ENCODE assay signal across 28 mouse cellular contexts in the genomic region with DNA sequence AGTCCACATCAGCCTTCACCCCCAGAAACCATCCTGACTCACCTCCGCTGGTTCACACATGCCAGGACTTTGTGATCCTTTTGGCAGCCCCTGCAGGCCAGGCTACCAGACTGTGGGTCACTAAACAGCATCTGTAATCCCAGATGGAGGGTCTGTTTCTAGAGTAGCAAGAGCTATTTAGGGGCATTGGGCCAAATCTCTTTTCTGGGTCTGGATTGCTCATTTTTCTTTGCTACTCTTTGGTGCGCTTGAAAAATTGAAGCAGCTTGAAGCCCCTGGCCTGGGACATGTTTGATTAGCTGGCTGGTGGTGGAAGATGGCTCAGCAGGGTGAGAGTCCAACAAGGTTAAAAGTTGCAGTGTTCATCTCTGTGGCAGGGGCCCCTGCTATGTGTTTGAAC.
DNase-seq lines count a peak whose midpoint lies in the region; ATAC-seq and TF ChIP-seq lines count a peak whose summit lies in the region.
"Had no signal": no experiment of that assay in that cellular context is flagged by ENCODE, and none has a peak within 500 bp of the region (broad histone marks: within the 10 kb centered on the region; RNA-seq: fewer than 3 reads in every experiment).

No protein-coding gene starts in this region.

- 73% methylated on average over 2 of the region's 2 CpGs for WGBS in forebrain, postnatal 0 days
- WGBS in forebrain, embryonic 16.5 days: 75% methylated on average over 2 of the region's 2 CpGs
- 66% methylated on average over 2 of the region's 2 CpGs for WGBS in lung, embryonic 14.5 days
- 50% methylated on average over 2 of the region's 2 CpGs for WGBS in lung, postnatal 0 days

- no peaks in the 10 kb centered on the region for H3K9me3 ChIP-seq in forebrain, postnatal 0 days (ENCODE audit: low read length)
- H3K9me3 ChIP-seq in forebrain, embryonic 16.5 days (ENCODE audit: control insufficient read depth, low read length): no peaks in the 10 kb centered on the region
- H3K9me3 ChIP-seq in lung, embryonic 14.5 days (ENCODE audit: low read depth, low read length): no peaks in the 10 kb centered on the region
- H3K9me3 ChIP-seq in lung, postnatal 0 days (ENCODE audit: low read length): no peaks in the 10 kb centered on the region
- H3K9me3 ChIP-seq: embryonic facial prominence, embryonic 10.5 days; embryonic facial prominence, embryonic 13.5 days; forebrain, embryonic 12.5 days; forebrain, embryonic 15.5 days; heart, embryonic 12.5 days; heart, embryonic 15.5 days; intestine, embryonic 15.5 days had no signal

- ATAC-seq in forebrain, postnatal 0 days: 0 out of 2 replicates have a peak, but pooled peaks have one; percentile 27
- ATAC-seq in forebrain, embryonic 16.5 days: no peak
- no peak for ATAC-seq in lung, embryonic 14.5 days (ENCODE audit: insufficient read depth)
- no peak for ATAC-seq in lung, postnatal 0 days
- ATAC-seq: CD4-positive, CD25-positive, alpha-beta regulatory T cell, adult 4 months; forebrain, embryonic 15.5 days; hindbrain, embryonic 16.5 days; intestine, embryonic 15.5 days had no signal

- no peak overlapping the region for H3K9ac ChIP-seq in forebrain, postnatal 0 days
- no peak overlapping the region for H3K9ac ChIP-seq in forebrain, embryonic 16.5 days (replicated peaks; ENCODE audit: low read depth, low read length)
- no peak overlapping the region for H3K9ac ChIP-seq in lung, embryonic 14.5 days
- no peak overlapping the region for H3K9ac ChIP-seq in lung, postnatal 0 days (replicated peaks; ENCODE audit: low read depth)
- H3K9ac ChIP-seq: embryonic facial prominence, embryonic 13.5 days; forebrain, embryonic 12.5 days; forebrain, embryonic 15.5 days; heart, embryonic 12.5 days; heart, embryonic 15.5 days; intestine, embryonic 15.5 days had no signal

- H3K4me3 ChIP-seq in forebrain, postnatal 0 days (ENCODE audit: low read depth, low read length): no peak overlapping the region
- no peak overlapping the region for H3K4me3 ChIP-seq in forebrain, embryonic 16.5 days (replicated peaks; ENCODE audit: low read length)
- H3K4me3 ChIP-seq in lung, embryonic 14.5 days (ENCODE audit: low read depth, low read length): no peak overlapping the region
- no peak overlapping the region for H3K4me3 ChIP-seq in lung, postnatal 0 days (ENCODE audit: low read depth, low read length)
- H3K4me3 ChIP-seq: embryonic facial prominence, embryonic 10.5 days; embryonic facial prominence, embryonic 13.5 days; erythroblast, embryonic 14.5 days; forebrain, embryonic 12.5 days; forebrain, embryonic 15.5 days; gastrocnemius, adult 2 months; heart, embryonic 12.5 days; heart, embryonic 15.5 days; intestine, embryonic 15.5 days had no signal

- H3K4me1 ChIP-seq in forebrain, postnatal 0 days (ENCODE audit: insufficient read depth): no peaks in the 10 kb centered on the region
- no peaks in the 10 kb centered on the region for H3K4me1 ChIP-seq in forebrain, embryonic 16.5 days (replicated peaks; ENCODE audit: control insufficient read depth, insufficient read depth, low read length)
- no peaks in the 10 kb centered on the region for H3K4me1 ChIP-seq in lung, embryonic 14.5 days (ENCODE audit: insufficient read depth)
- no peaks in the 10 kb centered on the region for H3K4me1 ChIP-seq in lung, postnatal 0 days (ENCODE audit: insufficient read depth, low read depth, low read length)
- H3K4me1 ChIP-seq: embryonic facial prominence, embryonic 10.5 days; embryonic facial prominence, embryonic 13.5 days; forebrain, embryonic 12.5 days; forebrain, embryonic 15.5 days; heart, embryonic 12.5 days; heart, embryonic 15.5 days; intestine, embryonic 15.5 days had no signal

- peak; percentile 19 to 41 for DNase-seq in adrenal gland, postnatal 36 days
- DNase-seq in adrenal gland, postnatal 25 days: no peak
- no peak for DNase-seq in forebrain, postnatal 0 days
- peak; percentile 56 for DNase-seq in lung, embryonic 14.5 days
- no peak for DNase-seq in lung, postnatal 0 days (ENCODE audit: low spot score)
- DNase-seq: adrenal gland, postnatal 14 days; cerebellum, adult 11 months; cerebellum, adult 8-10 months; cerebellum, postnatal 25 days; embryo, embryonic 11 days; gastrocnemius, adult 2 months; gastrocnemius, postnatal 14 days; heart, adult 18-20 months; heart, postnatal 10 days; heart, postnatal 36 days; kidney, adult 11 months; kidney, adult 8-10 months had no signal

- no peak overlapping the region for H3K27ac ChIP-seq in forebrain, postnatal 0 days (ENCODE audit: low read depth, low read length)
- H3K27ac ChIP-seq in forebrain, embryonic 16.5 days (ENCODE audit: low read length): no peak overlapping the region
- no peak overlapping the region for H3K27ac ChIP-seq in lung, embryonic 14.5 days (ENCODE audit: low read depth)
- H3K27ac ChIP-seq in lung, postnatal 0 days (ENCODE audit: low read length): no peak overlapping the region
- H3K27ac ChIP-seq: embryonic facial prominence, embryonic 10.5 days; embryonic facial prominence, embryonic 13.5 days; forebrain, embryonic 12.5 days; forebrain, embryonic 15.5 days; gastrocnemius, adult 2 months; heart, embryonic 15.5 days; intestine, embryonic 15.5 days had no signal

- no peak for TF ChIP-seq CTCF in forebrain, postnatal 0 days (IDR thresholded peaks at IDR 0.05; ENCODE audit: low read depth)
- no peak for TF ChIP-seq CTCF in lung, embryonic 14.5 days (IDR thresholded peaks at IDR 0.05; ENCODE audit: low read depth)
- TF ChIP-seq CTCF in lung, postnatal 0 days (IDR thresholded peaks at IDR 0.05): no peak

- H3K36me3 ChIP-seq in forebrain, postnatal 0 days (ENCODE audit: insufficient read depth): no peaks in the 10 kb centered on the region
- H3K36me3 ChIP-seq in forebrain, embryonic 16.5 days (ENCODE audit: control insufficient read depth, insufficient read depth): no peaks in the 10 kb centered on the region
- H3K36me3 ChIP-seq in lung, embryonic 14.5 days (ENCODE audit: insufficient read depth): no peaks in the 10 kb centered on the region
- no peaks in the 10 kb centered on the region for H3K36me3 ChIP-seq in lung, postnatal 0 days (ENCODE audit: insufficient read depth, low read length)
- H3K36me3 ChIP-seq: embryonic facial prominence, embryonic 10.5 days; embryonic facial prominence, embryonic 13.5 days; forebrain, embryonic 12.5 days; forebrain, embryonic 15.5 days; heart, embryonic 12.5 days; heart, embryonic 15.5 days; intestine, embryonic 15.5 days had no signal

- no peaks in the 10 kb centered on the region for H3K27me3 ChIP-seq in forebrain, postnatal 0 days (ENCODE audit: insufficient read depth, low read length)
- H3K27me3 ChIP-seq in forebrain, embryonic 16.5 days (replicated peaks; ENCODE audit: control insufficient read depth, insufficient read depth, low read length): no peaks in the 10 kb centered on the region
- H3K27me3 ChIP-seq in lung, embryonic 14.5 days (ENCODE audit: insufficient read depth, low read length): no peaks in the 10 kb centered on the region
- no peaks in the 10 kb centered on the region for H3K27me3 ChIP-seq in lung, postnatal 0 days (replicated peaks; ENCODE audit: insufficient read depth, low read length)
- H3K27me3 ChIP-seq: embryonic facial prominence, embryonic 13.5 days; forebrain, embryonic 12.5 days; forebrain, embryonic 15.5 days; heart, embryonic 15.5 days; intestine, embryonic 15.5 days had no signal

- H3K4me2 ChIP-seq in forebrain, postnatal 0 days (ENCODE audit: low read depth): no peak overlapping the region
- no peak overlapping the region for H3K4me2 ChIP-seq in forebrain, embryonic 16.5 days (ENCODE audit: low read length)
- no peak overlapping the region for H3K4me2 ChIP-seq in lung, embryonic 14.5 days
- H3K4me2 ChIP-seq in lung, postnatal 0 days (replicated peaks; ENCODE audit: low read depth, low read length): no peak overlapping the region
- H3K4me2 ChIP-seq: embryonic facial prominence, embryonic 13.5 days; forebrain, embryonic 12.5 days; forebrain, embryonic 15.5 days; heart, embryonic 12.5 days; heart, embryonic 15.5 days; intestine, embryonic 15.5 days had no signal

- no peak for TF ChIP-seq EP300 in lung, postnatal 0 days (IDR thresholded peaks at IDR 0.05)

Comparison
In these comparisons a context has a peak if more than half of its experiments do, and no peak if none do; other contexts are left out.
1. DNase-seq: peak in adrenal gland, postnatal 36 days (2 of 2) and lung, embryonic 14.5 days (single experiment); none in adrenal gland, postnatal 25 days (single experiment), forebrain, postnatal 0 days (single experiment) and lung, postnatal 0 days (single experiment).